Mouse (Mus musculus) MEL (cell line): ENCODE measurements around the gene Sgms1. TPM values are rescaled to one million over a fixed set of nuclear protein-coding genes. Genes with fewer than 3 reads are reported as not detected.

Experiments
- DNase-seq: peaks from one replicate; pipeline ENCODE4 v3.0.0; 2011; ENCODE audit warnings: low read depth, low spot score
- H3K27ac ChIP-seq: 2 replicates; pipeline ENCODE4 v1.5.1; 2012; ENCODE audit warnings: low read depth, mild to moderate bottlenecking, control low read depth, low read length, moderate library complexity; ENCODE audit not compliant: control insufficient read depth
- H3K27me3 ChIP-seq, 2 experiments: fragments of 150-350 bp in 1 of 2; sonication (generic) in 1 of 2; 2 replicates each; pipeline ENCODE4 v1.6.1; 2012; ENCODE audit warnings: low read length in 2 of 2, mild to moderate bottlenecking in 2 of 2, improper control_type of control experiment in 1 of 2, moderate library complexity in 1 of 2; ENCODE audit not compliant: insufficient read depth in 2 of 2, control insufficient read depth in 1 of 2
- H3K36me3 ChIP-seq, 2 experiments: 2 replicates each; pipeline ENCODE4 v1.6.1; 2012 to 2014; ENCODE audit warnings: low read length in 2 of 2, improper control_type of control experiment in 1 of 2, inconsistent platforms in 1 of 2, mild to moderate bottlenecking in 1 of 2; ENCODE audit not compliant: insufficient read depth in 2 of 2, control insufficient read depth in 1 of 2
- H3K4me1 ChIP-seq, 2 experiments: fragments of 150-350 bp in 1 of 2; sonication (generic) in 1 of 2; 2 replicates each; pipeline ENCODE4 v1.6.1; 2012; ENCODE audit warnings: low read length in 2 of 2, improper control_type of control experiment in 1 of 2, mild to moderate bottlenecking in 1 of 2; ENCODE audit not compliant: insufficient read depth in 2 of 2, control insufficient read depth in 1 of 2
- H3K4me3 ChIP-seq, 2 experiments: fragments of 150-350 bp in 1 of 2; sonication (generic) in 1 of 2; 2 replicates each; pipeline ENCODE4 v1.5.1; 2012; ENCODE audit warnings: low read depth in 2 of 2, low read length in 2 of 2, mild to moderate bottlenecking in 2 of 2, moderate library complexity in 2 of 2, control low read depth in 1 of 2, improper control_type of control experiment in 1 of 2; ENCODE audit not compliant: control insufficient read depth in 1 of 2, insufficient read depth in 1 of 2
- H3K79me2 ChIP-seq: 2 replicates; pipeline ENCODE4 v1.6.1; 2012; ENCODE audit warnings: mild to moderate bottlenecking, low read length, moderate library complexity; ENCODE audit not compliant: control insufficient read depth, poor library complexity, insufficient read depth
- H3K9ac ChIP-seq: 2 replicates; pipeline ENCODE4 v1.6.1; 2012; ENCODE audit warnings: low read depth, mild to moderate bottlenecking, control low read depth, low read length, moderate library complexity; ENCODE audit not compliant: control insufficient read depth, poor library complexity, severe bottlenecking
- H3K9me3 ChIP-seq: fragments of 150-350 bp; sonication (generic); replicated peaks from 2 replicates; pipeline ENCODE4 v1.6.1; 2012; ENCODE audit warnings: mild to moderate bottlenecking, low read length, improper control_type of control experiment, moderate library complexity; ENCODE audit not compliant: insufficient read depth
- BHLHE40 ChIP-seq: IDR thresholded peaks from 2 replicates; pipeline ENCODE4 v1.6.1; 2012; ENCODE audit warnings: low read depth, mild to moderate bottlenecking, inconsistent platforms, low read length, improper control_type of control experiment, borderline replicate concordance
- CTCF ChIP-seq, 3 experiments: IDR thresholded peaks in 2 of 3; conservative IDR thresholded peaks in 1 of 3; 2 replicates each; pipeline ENCODE4 v1.5.1; 2011 to 2012; ENCODE audit warnings: low read length in 3 of 3, low read depth in 2 of 3, mild to moderate bottlenecking in 2 of 3, improper control_type of control experiment in 1 of 3, inconsistent platforms in 1 of 3, mixed read lengths in 1 of 3, moderate library complexity in 1 of 3; ENCODE audit not compliant: control insufficient read depth in 1 of 3, insufficient read depth in 1 of 3, poor library complexity in 1 of 3, severe bottlenecking in 1 of 3
- EP300 ChIP-seq, 2 experiments: IDR thresholded peaks; 2 replicates each; pipeline ENCODE4 v1.6.1; 2011; ENCODE audit warnings: improper control_type of control experiment in 2 of 2, low read length in 2 of 2, low read depth in 1 of 2, mild to moderate bottlenecking in 1 of 2
- GABPA ChIP-seq: IDR thresholded peaks from 2 replicates; pipeline ENCODE4 v1.6.1; 2012; ENCODE audit warnings: low read depth, mild to moderate bottlenecking, inconsistent platforms, low read length, improper control_type of control experiment, moderate library complexity
- HCFC1 ChIP-seq: IDR thresholded peaks from 2 replicates; pipeline ENCODE4 v1.6.1; 2012; ENCODE audit warnings: low read depth, mild to moderate bottlenecking, inconsistent platforms, low read length, improper control_type of control experiment, moderate library complexity
- JUND ChIP-seq: IDR thresholded peaks from 2 replicates; pipeline ENCODE4 v1.6.1; 2011; ENCODE audit warnings: low read depth, mild to moderate bottlenecking, improper control_type of control experiment, low read length
- KAT2A ChIP-seq: conservative IDR thresholded peaks from 2 replicates; pipeline ENCODE4 v1.6.1; 2012; ENCODE audit warnings: low read depth, low read length, improper control_type of control experiment, inconsistent platforms
- MAFK ChIP-seq: IDR thresholded peaks from 2 replicates; pipeline ENCODE4 v1.6.1; 2011; ENCODE audit warnings: low read depth, mild to moderate bottlenecking, low read length, improper control_type of control experiment, borderline replicate concordance
- MAX ChIP-seq: IDR thresholded peaks from 2 replicates; pipeline ENCODE4 v1.6.1; 2011; ENCODE audit warnings: low read length, improper control_type of control experiment
- MXI1 ChIP-seq: IDR thresholded peaks from 2 replicates; pipeline ENCODE4 v1.6.1; 2011; ENCODE audit warnings: mild to moderate bottlenecking, low read depth, low read length, improper control_type of control experiment
- MYC ChIP-seq: IDR thresholded peaks from 2 replicates; pipeline ENCODE4 v1.6.1; 2011; ENCODE audit warnings: low read depth, mild to moderate bottlenecking, low read length, improper control_type of control experiment, moderate library complexity
- NRF1 ChIP-seq: IDR thresholded peaks from 2 replicates; pipeline ENCODE4 v1.6.1; 2014; ENCODE audit warnings: low read depth, mild to moderate bottlenecking, inconsistent platforms, low read length, improper control_type of control experiment, moderate library complexity; ENCODE audit not compliant: poor library complexity, insufficient read depth, severe bottlenecking
- POLR2A ChIP-seq, 2 experiments: IDR thresholded peaks; 2 replicates each; pipeline ENCODE4 v1.6.1; 2011 to 2012; ENCODE audit warnings: low read length in 2 of 2, mild to moderate bottlenecking in 2 of 2, control low read depth in 1 of 2, improper control_type of control experiment in 1 of 2, low read depth in 1 of 2, moderate library complexity in 1 of 2; ENCODE audit not compliant: control insufficient read depth in 1 of 2, insufficient read depth in 1 of 2, poor library complexity in 1 of 2
- POLR2AphosphoS2 ChIP-seq: IDR thresholded peaks from 2 replicates; pipeline ENCODE4 v1.6.1; 2011; ENCODE audit warnings: low read length, improper control_type of control experiment
- RAD21 ChIP-seq: IDR thresholded peaks from 2 replicates; pipeline ENCODE4 v1.6.1; 2011; ENCODE audit warnings: mild to moderate bottlenecking, low read depth, low read length, improper control_type of control experiment
- RCOR1 ChIP-seq: IDR thresholded peaks from 2 replicates; pipeline ENCODE4 v1.6.1; 2012; ENCODE audit warnings: low read depth, mild to moderate bottlenecking, inconsistent platforms, low read length, improper control_type of control experiment
- SMC3 ChIP-seq: IDR thresholded peaks from 2 replicates; pipeline ENCODE4 v1.6.1; 2011; ENCODE audit warnings: low read depth, low read length, improper control_type of control experiment
- TBP ChIP-seq: IDR thresholded peaks from 2 replicates; pipeline ENCODE4 v1.8.0; 2011; ENCODE audit warnings: low read depth, low read length, improper control_type of control experiment
- TCF12 ChIP-seq: IDR thresholded peaks from 2 replicates; pipeline ENCODE4 v1.6.1; 2014; ENCODE audit warnings: low read depth, mild to moderate bottlenecking, inconsistent platforms, low read length, improper control_type of control experiment, moderate library complexity
- USF1 ChIP-seq: IDR thresholded peaks from 2 replicates; pipeline ENCODE4 v1.6.1; 2014; ENCODE audit warnings: low read depth, mild to moderate bottlenecking, inconsistent platforms, low read length, improper control_type of control experiment, moderate library complexity
- USF2 ChIP-seq, 2 experiments: IDR thresholded peaks; 2 replicates each; pipeline ENCODE4 v1.6.1; 2011 to 2012; ENCODE audit warnings: improper control_type of control experiment in 2 of 2, low read length in 2 of 2, borderline replicate concordance in 1 of 2, inconsistent platforms in 1 of 2, low read depth in 1 of 2, mild to moderate bottlenecking in 1 of 2; ENCODE audit not compliant: insufficient read depth in 1 of 2
- ZC3H11A ChIP-seq: IDR thresholded peaks from 2 replicates; pipeline ENCODE4 v1.6.1; 2012; ENCODE audit warnings: low read depth, mild to moderate bottlenecking, inconsistent platforms, low read length, improper control_type of control experiment
- ZKSCAN1 ChIP-seq: IDR thresholded peaks from 2 replicates; pipeline ENCODE4 v1.6.1; 2012; ENCODE audit warnings: low read depth, mild to moderate bottlenecking, inconsistent platforms, low read length, improper control_type of control experiment, moderate library complexity
- polyA plus RNA-seq, 2 experiments: library from polyadenylated mRNA; stranded (reverse) in 1 of 2; unstranded in 1 of 2; fragments of >175 nt in 1 of 2; fragments of >200 nt in 1 of 2; gene quantifications; 2 replicates each; pipeline versions ENCODE4 v1.2.1 to v1.2.4; 2012; ENCODE audit warnings: low replicate concordance in 2 of 2, low read depth in 1 of 2; ENCODE audit not compliant: insufficient read length in 2 of 2, insufficient read depth in 1 of 2, missing spikeins in 1 of 2
- total RNA-seq: library from RNA; depleted of rRNA; stranded (reverse); fragments of 300-350 nt; gene quantifications from 2 replicates; pipeline ENCODE4 v1.2.3, GENCODE M21; 2012

Sgms1 gene
- total and polyA plus RNA-seq, 3 experiments, result 16.3 to 18.5 TPM; not detected in 1

GRCm38 (mm10) chr19:32311762-32312161 lies 77.8 kb downstream of the Sgms1 start:
- Histone ChIP-seq H3K36me3 (peaks cover 0 to 13% of the 10 kb centered on the region in 2 experiments; a peak in 2 of 4 replicates), H3K27ac (no peak overlapping the region)

GRCm38 (mm10) chr19:32311063-32311462 lies 78.5 kb downstream of the Sgms1 start:
- H3K27ac ChIP-seq, result no peak overlapping the region
- peaks cover 6 to 9% of the 10 kb centered on the region in 2 experiments for H3K4me1 ChIP-seq
- peaks cover 0 to 7% of the 10 kb centered on the region in 2 experiments; a peak in 2 of 4 replicates for H3K36me3 ChIP-seq
- no peak overlapping the region for H3K4me3 ChIP-seq
- H3K9ac ChIP-seq, result no peak overlapping the region
- no peak for TF ChIP-seq MYC
- no peak for TF ChIP-seq TBP
- no peak for TF ChIP-seq CTCF (IDR thresholded peaks at IDR 0.05 in 2 of 3, conservative IDR thresholded peaks at IDR 0.05 in 1 of 3; ENCODE audit: control insufficient read depth in 1 of 3, insufficient read depth in 1 of 3, low read depth in 2 of 3, low read length in 3 of 3, poor library complexity in 1 of 3, severe bottlenecking in 1 of 3)
- TF ChIP-seq MAFK, result no peak
- TF ChIP-seq ZC3H11A, result no peak
- TF ChIP-seq JUND, result no peak
- TF ChIP-seq EP300 (IDR thresholded peaks at IDR 0.05; ENCODE audit: low read depth in 1 of 2, low read length in 2 of 2), result no peak
- TF ChIP-seq BHLHE40, result no peak
- TF ChIP-seq NRF1, result no peak
- TF ChIP-seq TCF12, result no peak
- TF ChIP-seq RAD21, result no peak
- no peak for TF ChIP-seq ZKSCAN1
- TF ChIP-seq POLR2AphosphoS2, result no peak
- no peak for TF ChIP-seq RCOR1
- H3K27me3 ChIP-seq, result no peaks in the 10 kb centered on the region
- peaks cover 3% of the 10 kb centered on the region; the same call in 1 of the 2 replicates for H3K79me2 ChIP-seq
- H3K9me3 ChIP-seq, result no peaks in the 10 kb centered on the region
- DNase-seq, result peak; percentile 34

More at GRCm38 (mm10) chr19:32311762-32312161, 77.8 kb downstream of the Sgms1 start:
- no peak for TF ChIP-seq POLR2A (IDR thresholded peaks at IDR 0.05; ENCODE audit: control insufficient read depth in 1 of 2, insufficient read depth in 1 of 2, low read depth in 1 of 2, low read length in 2 of 2, poor library complexity in 1 of 2)
- TF ChIP-seq RCOR1, result no peak
- no peak for DNase-seq
- Histone ChIP-seq H3K79me2 (peaks cover 3% of the 10 kb centered on the region; the same call in 1 of the 2 replicates), H3K9ac (no peak overlapping the region), H3K4me1 (peaks cover 12 to 16% of the 10 kb centered on the region in 2 experiments), H3K9me3 (no peaks in the 10 kb centered on the region), H3K4me3 (no peak overlapping the region), H3K27me3 (no peaks in the 10 kb centered on the region)

DNA sequence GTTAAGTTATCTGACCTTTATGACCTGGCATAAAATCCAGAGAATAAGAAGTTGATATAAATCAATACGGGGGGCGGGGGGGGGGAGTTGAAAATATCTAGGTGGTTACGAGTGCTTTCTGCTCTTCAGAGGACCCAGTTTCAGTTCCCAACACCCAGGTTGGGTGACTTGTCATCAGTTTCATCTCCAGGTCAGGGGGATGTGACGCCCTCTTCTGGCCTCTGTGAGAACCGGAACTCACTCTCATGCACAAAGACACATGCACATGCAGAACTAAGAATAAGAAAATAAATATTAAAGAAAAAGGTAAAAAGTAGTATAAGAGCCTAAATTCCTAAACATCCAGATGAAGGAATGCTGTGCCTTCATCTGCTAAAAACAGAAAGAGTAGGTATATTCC lies 79.0 kb downstream of the Sgms1 start:
- no peak overlapping the region for H3K27ac ChIP-seq
- DNase-seq, result peak; percentile 30
- no peak overlapping the region for H3K4me3 ChIP-seq
- H3K36me3 ChIP-seq, result peaks cover 0 to 7% of the 10 kb centered on the region in 2 experiments; a peak in 2 of 4 replicates
- no peak overlapping the region for H3K9ac ChIP-seq
- H3K9me3 ChIP-seq, result no peaks in the 10 kb centered on the region
- H3K79me2 ChIP-seq, result peaks cover 3% of the 10 kb centered on the region; the same call in 1 of the 2 replicates
- H3K27me3 ChIP-seq, result no peaks in the 10 kb centered on the region
- peaks cover 2 to 4% of the 10 kb centered on the region in 2 experiments for H3K4me1 ChIP-seq
- TF ChIP-seq USF1 (no peak), MYC (no peak), CTCF (IDR thresholded peaks at IDR 0.05 in 2 of 3, conservative IDR thresholded peaks at IDR 0.05 in 1 of 3; ENCODE audit: control insufficient read depth in 1 of 3, insufficient read depth in 1 of 3, low read depth in 2 of 3, low read length in 3 of 3, poor library complexity in 1 of 3, severe bottlenecking in 1 of 3) (peak; percentile 20 to 52 (median 35); a peak in 5 of 6 replicates), MXI1 (no peak), KAT2A (no peak), JUND (no peak), MAX (no peak), POLR2AphosphoS2 (no peak), ZC3H11A (0 out of 2 replicates have a peak, but pooled peaks have one; percentile 15), SMC3 (peak; percentile 48), MAFK (no peak), EP300 (IDR thresholded peaks at IDR 0.05; ENCODE audit: low read depth in 1 of 2, low read length in 2 of 2) (no peak), HCFC1 (no peak), ZKSCAN1 (no peak), TBP (no peak), USF2 (IDR thresholded peaks at IDR 0.05; ENCODE audit: borderline replicate concordance in 1 of 2, insufficient read depth in 1 of 2, low read depth in 1 of 2, low read length in 2 of 2) (no peak), GABPA (no peak)
